Mouse (Mus musculus): ENCODE results near the gene Bpifa3. TPM values are rescaled to one million over a fixed set of nuclear protein-coding genes. Genes with fewer than 3 reads are reported as not detected.
"Not testable (repeated sequence)": the region's sequence is repeated elsewhere in the genome, so short reads cannot be mapped to it uniquely, and the experiment has no call there.

Bpifa3 gene
- not detected for polyA plus RNA-seq (2021)

GRCm38 (mm10) chr2:154130120-154130519 is at the start of gene Bpifa3:
Gene Bpifa3 (plus strand): TSS chr2:154130336.
- ATAC-seq (no peak), DNase-seq (ENCODE audit: low read depth, low spot score) (no peak)
- ChIA-PET POLR2A (no interaction called here), CTCF (no interaction called here)
- in situ Hi-C loops (cut with MboI; ENCODE audit: low pct_unique_long_range_greater_than_20kb): no loop called here
- H3K27me3 ChIP-seq: no peaks in the 10 kb centered on the region
- TF ChIP-seq CTCF (IDR thresholded peaks at IDR 0.05): no peak

- ATAC-seq: no peak
- ChIA-PET CTCF (no interaction called here), POLR2A (no interaction called here)
- no peak for DNase-seq (ENCODE audit: low read depth, low spot score)
- peaks cover 13% of the 10 kb centered on the region for H3K27me3 ChIP-seq
- in situ Hi-C loops (cut with MboI; ENCODE audit: low pct_unique_long_range_greater_than_20kb): no loop called here
- peak; percentile 51 for TF ChIP-seq CTCF (IDR thresholded peaks at IDR 0.05)
Observed at GRCm38 (mm10) chr2:154097734-154098133, 32.4 kb upstream of the Bpifa3 start.

- ATAC-seq (no peak), DNase-seq (ENCODE audit: low read depth, low spot score) (no peak)
- ChIA-PET POLR2A (no interaction called here), CTCF (no interaction called here)
- in situ Hi-C loops (cut with MboI; ENCODE audit: low pct_unique_long_range_greater_than_20kb): no loop called here
- no peak for TF ChIP-seq CTCF (IDR thresholded peaks at IDR 0.05)
- peaks cover 9% of the 10 kb centered on the region for H3K27me3 ChIP-seq
Observed at GRCm38 (mm10) chr2:154117381-154117780, 12.8 kb upstream of the Bpifa3 start.

- no peak for ATAC-seq
- ChIA-PET POLR2A (no interaction called here), CTCF (no interaction called here)
- no peaks in the 10 kb centered on the region for H3K27me3 ChIP-seq
- in situ Hi-C loops (cut with MboI; ENCODE audit: low pct_unique_long_range_greater_than_20kb): no loop called here
- DNase-seq (ENCODE audit: low read depth, low spot score): no peak
- no peak for TF ChIP-seq CTCF (IDR thresholded peaks at IDR 0.05)
Observed at GRCm38 (mm10) chr2:154142580-154142979, 12.4 kb downstream of the Bpifa3 start, which contains the start of gene Bpifa1. Gene Bpifa1 (plus strand): TSS chr2:154142880.

GRCm38 (mm10) chr2:154143735-154144134 is 13.6 kb downstream of the Bpifa3 start:
- ChIA-PET POLR2A (no interaction called here), CTCF (no interaction called here)
- H3K27me3 ChIP-seq: no peaks in the 10 kb centered on the region
- TF ChIP-seq CTCF (IDR thresholded peaks at IDR 0.05): no peak
- DNase-seq (ENCODE audit: low read depth, low spot score) (no peak), ATAC-seq (no peak)
- in situ Hi-C loops (cut with MboI; ENCODE audit: low pct_unique_long_range_greater_than_20kb): no loop called here

GRCm38 (mm10) chr2:154147496-154147895 is 17.4 kb downstream of the Bpifa3 start:
- ChIA-PET POLR2A (no interaction called here), CTCF (no interaction called here)
- H3K27me3 ChIP-seq: no peaks in the 10 kb centered on the region
- ATAC-seq (no peak), DNase-seq (ENCODE audit: low read depth, low spot score) (no peak)
- TF ChIP-seq CTCF (IDR thresholded peaks at IDR 0.05): no peak
- in situ Hi-C loops (cut with MboI; ENCODE audit: low pct_unique_long_range_greater_than_20kb): no loop called here

GRCm38 (mm10) chr2:154158433-154158832 is 28.3 kb downstream of the Bpifa3 start:
- CTCF ChIA-PET: interaction anchor here (1.1 kb wide), 1 partner anchor 13 kb away, joined by 3 read pairs; no protein-coding TSS in a partner anchor
- TF ChIP-seq CTCF (IDR thresholded peaks at IDR 0.05): peak; percentile 70
- POLR2A ChIA-PET: no interaction called here
- peak; percentile 4 for DNase-seq (ENCODE audit: low read depth, low spot score)
- in situ Hi-C loops (cut with MboI; ENCODE audit: low pct_unique_long_range_greater_than_20kb): no loop called here
- no peak for ATAC-seq
- H3K27me3 ChIP-seq: no peaks in the 10 kb centered on the region

GRCm38 (mm10) chr2:154162307-154162706 is 32.2 kb downstream of the Bpifa3 start, which contains the start of gene Bpifa5:
Gene Bpifa5 (plus strand): TSS chr2:154162607.
- CTCF ChIA-PET: no interaction called here
- ATAC-seq (no peak), DNase-seq (ENCODE audit: low read depth, low spot score) (no peak)
- TF ChIP-seq CTCF (IDR thresholded peaks at IDR 0.05): no peak
- POLR2A ChIA-PET: no interaction called here
- in situ Hi-C loops (cut with MboI; ENCODE audit: low pct_unique_long_range_greater_than_20kb): no loop called here
- no peaks in the 10 kb centered on the region for H3K27me3 ChIP-seq

- ChIA-PET CTCF (no interaction called here), POLR2A (interaction anchor here (0.6 kb wide), 1 partner anchor 69 kb away, joined by 4 read pairs; no protein-coding TSS in a partner anchor)
- TF ChIP-seq CTCF (IDR thresholded peaks at IDR 0.05): no peak
- ATAC-seq: no peak
- in situ Hi-C loops (cut with MboI; ENCODE audit: low pct_unique_long_range_greater_than_20kb): no loop called here
- DNase-seq (ENCODE audit: low read depth, low spot score): no peak
- H3K27me3 ChIP-seq: no peaks in the 10 kb centered on the region
Observed at GRCm38 (mm10) chr2:154163306-154163705, 33.2 kb downstream of the Bpifa3 start.

- ChIA-PET POLR2A (no interaction called here), CTCF (interaction anchor here (0.7 kb wide), 1 partner anchor 10 kb away, joined by 3 read pairs; no protein-coding TSS in a partner anchor)
- DNase-seq (ENCODE audit: low read depth, low spot score) (no peak), ATAC-seq (no peak)
- no peaks in the 10 kb centered on the region for H3K27me3 ChIP-seq
- no peak for TF ChIP-seq CTCF (IDR thresholded peaks at IDR 0.05)
- in situ Hi-C loops (cut with MboI; ENCODE audit: low pct_unique_long_range_greater_than_20kb): no loop called here
Observed at GRCm38 (mm10) chr2:154169172-154169571, 39.0 kb downstream of the Bpifa3 start.

- ChIA-PET POLR2A (no interaction called here), CTCF (interaction anchor here (1.0 kb wide), 1 partner anchor 13 kb away, joined by 3 read pairs; no protein-coding TSS in a partner anchor)
- no peaks in the 10 kb centered on the region for H3K27me3 ChIP-seq
- DNase-seq (ENCODE audit: low read depth, low spot score): no peak
- no peak for TF ChIP-seq CTCF (IDR thresholded peaks at IDR 0.05)
- ATAC-seq: no peak
- in situ Hi-C loops (cut with MboI; ENCODE audit: low pct_unique_long_range_greater_than_20kb): no loop called here
Observed at GRCm38 (mm10) chr2:154171621-154172020, 41.5 kb downstream of the Bpifa3 start.

GRCm38 (mm10) chr2:154173313-154173712 is 43.2 kb downstream of the Bpifa3 start:
- H3K27me3 ChIP-seq: no peaks in the 10 kb centered on the region
- ChIA-PET CTCF (no interaction called here), POLR2A (no interaction called here)
- TF ChIP-seq CTCF (IDR thresholded peaks at IDR 0.05): peak; percentile 71
- DNase-seq (ENCODE audit: low read depth, low spot score): no peak
- no peak for ATAC-seq
- in situ Hi-C loops (cut with MboI; ENCODE audit: low pct_unique_long_range_greater_than_20kb): no loop called here

GRCm38 (mm10) chr2:154181900-154182299 is 51.8 kb downstream of the Bpifa3 start:
- in situ Hi-C loops (cut with MboI; ENCODE audit: low pct_unique_long_range_greater_than_20kb); ATAC-seq; DNase-seq (ENCODE audit: low read depth, low spot score); CTCF ChIA-PET; H3K27me3 ChIP-seq; POLR2A ChIA-PET: not testable (repeated sequence)

- DNase-seq (ENCODE audit: low read depth, low spot score); CTCF ChIA-PET; POLR2A ChIA-PET; ATAC-seq; H3K27me3 ChIP-seq; in situ Hi-C loops (cut with MboI; ENCODE audit: low pct_unique_long_range_greater_than_20kb): not testable (repeated sequence)
Observed at GRCm38 (mm10) chr2:154183061-154183460, 52.9 kb downstream of the Bpifa3 start.
